Mouse (Mus musculus) lung, postnatal 36 days (tissue): ENCODE results near the gene Gm2a.
A peak's percentile ranks its signal among the peaks of the same experiment; 100 is the strongest.

ENCODE experiments used
- DNase-seq: peaks from one replicate; pipeline ENCODE4 v3.0.0; 2022; ENCODE audit warnings: mixed read lengths

The Gm2a gene

DNA sequence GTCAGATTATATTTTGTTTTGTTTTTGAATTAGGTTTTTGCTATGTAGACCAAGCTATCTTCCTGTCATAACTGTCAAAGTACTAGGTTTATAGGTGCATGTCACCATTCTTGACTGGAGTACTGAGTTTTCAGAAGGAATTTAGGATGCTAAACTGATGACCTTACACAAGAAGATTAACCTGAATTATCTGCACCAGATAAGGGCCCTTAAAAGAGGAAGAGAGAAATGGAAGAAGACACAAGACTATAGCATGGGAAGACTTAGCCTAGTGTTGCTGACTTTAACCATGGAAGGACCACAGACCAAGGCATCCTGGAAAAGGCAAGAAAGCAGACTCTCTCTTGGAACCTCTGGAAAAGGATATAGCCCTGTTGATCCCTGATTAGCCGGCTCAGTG is 35.3 kb downstream of the Gm2a start:
- DNase-seq, result no peak

DNA sequence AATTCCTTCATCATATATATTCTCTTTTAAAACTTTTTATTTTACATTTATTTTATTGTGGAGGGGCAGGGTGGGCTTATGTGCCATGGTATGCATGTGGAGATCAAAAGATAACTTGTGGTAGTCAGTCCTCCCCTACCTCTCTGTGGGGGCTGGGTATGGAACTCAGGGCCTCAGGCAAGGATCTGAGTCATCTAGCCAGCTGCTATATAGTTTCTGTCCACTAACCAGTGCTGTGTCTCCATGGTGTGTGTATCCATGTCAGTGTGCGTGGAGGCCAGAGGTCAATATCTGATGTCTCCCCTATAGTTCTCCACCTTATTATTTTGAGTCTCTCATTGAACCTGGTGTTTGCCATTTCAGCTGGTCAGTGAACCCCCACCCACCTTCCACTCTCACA is 36.5 kb downstream of the Gm2a start:
- no peak for DNase-seq

DNA sequence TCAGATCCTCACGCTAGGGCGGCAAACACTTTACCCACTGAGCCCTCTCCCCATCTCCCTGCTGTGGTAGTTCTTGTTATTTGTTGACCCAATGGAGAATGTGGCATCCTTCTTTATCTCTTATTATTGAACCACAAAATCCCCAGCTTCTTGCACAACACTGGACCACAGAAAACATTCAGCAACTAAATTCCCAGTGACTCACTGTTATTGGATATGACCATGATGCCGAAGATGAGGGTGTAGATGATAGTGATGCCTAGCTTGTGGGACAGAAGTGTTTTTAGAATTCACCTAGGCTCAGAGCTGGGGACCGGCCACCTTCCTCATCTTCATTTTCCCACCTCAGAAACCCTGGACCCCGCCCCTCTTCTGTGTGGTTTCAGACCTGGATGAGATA is 37.0 kb downstream of the Gm2a start:
- no peak for DNase-seq

DNA sequence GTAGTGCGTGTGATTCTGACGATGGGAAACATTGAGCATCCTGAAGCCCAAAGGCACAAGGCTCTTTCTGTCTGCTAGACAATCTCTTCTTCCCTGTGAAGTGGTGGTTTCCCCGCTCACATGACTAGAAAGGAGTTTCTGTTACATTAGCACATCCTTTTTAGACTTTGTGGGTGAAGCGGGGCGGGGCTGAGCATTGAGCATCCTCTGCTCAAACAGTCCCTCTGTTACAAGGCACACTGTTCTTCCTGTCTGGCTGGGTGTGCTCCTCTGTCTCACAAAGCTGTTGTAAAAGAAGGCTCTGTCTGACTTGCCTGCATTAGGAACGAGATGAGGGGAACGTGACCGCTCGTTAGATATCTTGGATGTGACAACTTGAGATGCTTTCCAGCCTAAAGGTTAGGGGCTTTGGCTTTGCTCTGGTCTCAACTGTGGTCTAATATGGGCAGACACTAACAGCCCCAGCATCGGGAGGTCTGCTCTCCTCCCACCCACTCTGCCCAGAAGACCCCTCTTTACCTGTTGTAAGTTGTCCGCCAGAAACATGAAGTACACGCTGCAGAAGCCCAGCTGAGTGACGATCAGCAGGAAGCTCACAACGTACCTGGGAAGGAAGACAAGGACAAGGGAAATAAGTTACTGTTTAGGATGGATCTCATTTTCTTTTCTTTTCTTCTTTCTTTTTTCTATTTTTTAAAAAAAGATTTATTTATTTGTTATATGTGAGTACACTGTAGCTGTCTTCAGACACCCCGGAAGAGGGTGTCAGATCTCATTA is 39.0 kb downstream of the Gm2a start:
- peak; percentile 74 for DNase-seq

DNA sequence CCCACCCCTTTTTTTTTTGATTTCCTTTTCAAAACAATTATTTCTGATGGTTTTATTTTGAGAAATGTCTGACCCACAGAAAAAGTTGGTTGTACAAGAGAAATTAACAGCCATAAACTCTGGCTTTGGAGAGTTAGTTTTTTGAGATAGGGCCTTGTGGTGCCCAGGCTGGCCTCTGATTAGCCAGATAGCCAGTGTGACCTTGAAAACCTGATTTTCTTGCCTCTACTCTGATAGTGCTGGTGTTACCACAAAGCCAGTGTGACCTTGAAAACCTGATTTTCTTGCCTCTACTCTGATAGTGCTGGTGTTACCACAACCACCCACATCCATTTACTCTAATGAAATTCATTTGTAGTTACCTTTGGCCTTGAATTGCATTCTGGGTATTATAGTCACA is 39.7 kb downstream of the Gm2a start:
- no peak for DNase-seq

DNA sequence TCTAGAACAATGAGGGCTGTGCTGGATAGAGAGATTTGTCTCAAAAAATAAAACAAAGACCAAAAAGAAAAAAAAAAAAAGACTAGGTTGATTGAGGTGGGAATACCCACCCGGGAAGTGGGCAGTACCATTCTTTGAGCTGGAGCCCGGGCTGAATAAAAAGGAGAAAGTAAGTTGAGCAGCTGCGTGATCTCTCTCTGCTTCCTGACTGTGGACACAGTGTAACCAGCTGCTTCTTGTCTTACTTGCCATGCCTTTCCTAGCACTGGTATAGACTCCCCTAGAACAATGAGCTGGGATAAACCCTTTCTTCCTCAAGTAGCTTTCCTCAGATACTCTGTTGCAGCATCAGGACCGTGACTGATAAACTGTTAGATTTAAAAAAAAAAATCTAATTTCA is 43.6 kb downstream of the Gm2a start:
- DNase-seq, result no peak

DNA sequence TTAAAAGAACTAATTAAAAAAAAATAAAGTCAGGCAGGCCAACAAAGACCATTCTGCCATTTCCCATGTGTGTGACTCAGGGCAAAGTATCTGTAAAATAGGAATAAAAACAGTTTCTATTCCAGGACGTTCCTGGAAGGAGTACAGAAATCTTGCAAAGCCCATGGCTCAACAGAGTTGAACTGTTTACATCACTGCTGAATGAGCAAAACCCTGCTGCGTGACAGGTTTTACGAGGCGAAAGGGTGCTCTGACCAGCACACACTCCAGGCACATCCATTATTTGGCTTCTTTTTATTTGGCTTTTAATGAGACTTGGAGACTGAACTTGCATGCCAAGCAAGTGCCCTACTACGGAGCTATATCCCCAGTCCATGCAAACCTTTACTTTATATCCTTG is 46.1 kb downstream of the Gm2a start:
- no peak for DNase-seq

DNA sequence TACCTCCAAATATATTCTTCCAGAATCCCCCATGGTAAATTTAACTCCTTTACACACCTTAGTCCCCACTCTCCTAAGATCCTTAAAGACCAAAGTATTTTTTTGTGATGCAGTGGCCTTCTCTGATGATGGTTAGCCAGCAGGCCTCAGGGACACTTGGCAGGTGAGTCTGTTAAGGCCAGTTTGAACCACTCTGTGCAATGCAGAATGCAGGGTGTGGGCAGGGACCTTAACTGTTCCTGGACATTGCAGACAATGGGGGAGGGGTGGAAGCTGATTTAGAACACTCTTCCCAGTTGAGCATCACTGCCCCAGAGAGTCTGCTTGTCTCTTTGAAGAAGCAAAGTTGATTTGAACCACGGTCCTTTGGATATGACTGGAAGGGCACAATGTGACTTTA is 48.9 kb downstream of the Gm2a start:
- DNase-seq, result no peak

DNA sequence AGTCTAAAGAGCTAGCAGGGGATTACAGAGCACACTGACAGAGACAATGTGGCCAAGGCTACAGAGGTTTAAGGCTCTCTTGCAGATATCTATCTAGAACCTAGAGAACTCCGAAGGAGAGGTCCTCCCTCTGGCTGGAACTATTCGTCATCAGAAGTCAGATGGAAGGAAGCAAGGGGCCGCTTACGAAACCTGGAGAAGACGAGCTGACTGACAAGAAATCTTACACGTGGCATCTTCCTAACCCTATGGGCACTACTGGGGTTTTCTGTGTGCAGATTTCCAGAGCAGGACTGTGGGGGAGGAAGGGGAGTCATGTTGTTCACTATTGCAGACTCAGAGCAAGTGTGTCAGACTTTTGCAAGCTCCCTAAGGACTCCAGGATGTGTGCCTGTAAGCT is 49.5 kb downstream of the Gm2a start:
- peak; percentile 32 for DNase-seq

DNA sequence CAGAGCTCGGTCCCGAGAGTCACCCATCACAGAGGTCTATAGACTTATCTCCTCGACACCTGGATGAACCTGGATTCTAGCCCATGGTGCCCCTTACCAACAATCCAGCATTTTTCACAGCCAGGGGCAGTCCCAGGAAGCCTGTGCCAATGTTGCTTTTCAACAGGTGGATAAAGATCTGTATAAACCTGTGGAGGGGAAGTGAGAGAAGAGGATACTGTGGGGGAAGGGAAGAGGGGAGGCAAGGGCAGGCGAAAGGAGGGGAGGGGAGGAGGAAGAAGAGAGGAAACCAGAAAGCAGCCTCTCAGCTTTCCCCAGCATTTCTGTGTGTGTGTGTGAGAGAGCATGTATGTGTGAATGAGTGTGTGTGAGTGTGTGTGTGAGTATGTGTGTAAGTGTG is 50.5 kb downstream of the Gm2a start:
- peak; percentile 10 for DNase-seq

DNA sequence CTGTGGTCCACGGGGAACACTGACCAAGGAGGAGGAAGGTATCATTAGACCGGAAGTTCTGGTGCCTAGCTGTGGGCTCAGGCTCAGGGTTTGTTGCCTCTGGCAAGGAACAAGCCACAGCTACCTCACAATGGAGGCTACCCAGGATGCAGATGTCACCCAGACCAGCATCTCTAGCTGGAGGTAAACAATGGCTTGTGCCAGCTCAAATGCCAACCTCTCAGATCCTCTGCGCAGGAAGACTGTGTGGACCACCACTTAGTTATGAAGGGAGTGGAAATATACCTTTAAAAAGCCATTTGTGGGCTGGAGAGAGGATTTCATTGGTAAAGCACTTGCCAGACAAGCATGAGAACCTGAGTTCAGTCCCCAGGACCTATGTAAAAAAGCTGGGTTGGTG is 53.7 kb downstream of the Gm2a start, which contains the start of gene Slc36a3:
Slc36a3 (minus strand) TSS at position 101 of the 400 bp plus-strand sequence.
- no peak for DNase-seq

DNA sequence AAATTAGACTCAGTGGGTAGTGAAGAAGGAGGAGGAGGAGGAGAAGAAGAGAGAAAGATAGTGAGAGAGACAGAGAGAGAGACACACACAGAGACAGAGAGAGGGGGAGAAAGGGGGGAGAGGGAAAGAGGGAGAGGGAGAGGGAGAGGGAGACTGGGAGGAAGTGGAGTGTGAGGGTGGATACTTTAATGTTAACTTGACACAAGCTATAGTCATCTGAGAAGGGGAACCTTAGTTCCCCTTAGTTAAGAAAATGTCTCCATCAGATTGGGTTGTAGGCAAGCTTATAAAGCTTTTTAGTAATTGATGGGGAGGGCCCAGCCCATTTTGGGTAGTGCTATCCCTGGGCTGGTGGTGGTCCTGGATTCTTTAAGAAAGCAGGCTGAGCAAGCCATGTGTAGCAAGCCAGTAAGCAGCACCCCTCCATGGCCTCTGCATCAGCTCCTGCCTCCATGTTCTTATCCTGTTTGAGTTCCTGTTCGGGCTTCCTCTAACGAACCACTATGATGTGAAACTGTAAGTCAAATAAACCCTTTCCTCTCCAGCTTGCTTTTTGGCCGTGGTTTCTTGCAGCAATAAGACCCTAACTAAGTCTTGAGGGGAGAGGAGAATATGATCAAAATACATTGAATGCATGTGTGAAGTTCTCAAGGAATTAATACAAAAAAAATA is 56.6 kb downstream of the Gm2a start:
- peak; percentile 10 for DNase-seq

DNA sequence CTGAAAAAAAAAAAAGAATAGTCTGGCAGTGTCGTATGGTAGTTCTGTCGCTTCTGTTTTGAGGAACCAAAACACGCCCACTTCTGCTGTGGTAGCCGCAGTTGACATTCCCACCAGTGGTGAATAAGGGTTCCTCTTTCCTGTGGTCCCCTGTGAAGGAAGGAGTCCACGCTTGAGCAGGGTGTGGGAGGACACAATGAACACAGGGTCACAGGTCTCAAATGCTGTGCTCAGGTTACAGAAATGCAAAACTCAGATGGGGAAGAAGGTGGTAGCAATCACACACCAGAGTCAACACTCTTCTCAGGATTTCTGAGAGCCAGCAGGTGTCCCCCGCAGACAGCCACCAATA is 57.1 kb downstream of the Gm2a start:
- peak; percentile 78 for DNase-seq

DNA sequence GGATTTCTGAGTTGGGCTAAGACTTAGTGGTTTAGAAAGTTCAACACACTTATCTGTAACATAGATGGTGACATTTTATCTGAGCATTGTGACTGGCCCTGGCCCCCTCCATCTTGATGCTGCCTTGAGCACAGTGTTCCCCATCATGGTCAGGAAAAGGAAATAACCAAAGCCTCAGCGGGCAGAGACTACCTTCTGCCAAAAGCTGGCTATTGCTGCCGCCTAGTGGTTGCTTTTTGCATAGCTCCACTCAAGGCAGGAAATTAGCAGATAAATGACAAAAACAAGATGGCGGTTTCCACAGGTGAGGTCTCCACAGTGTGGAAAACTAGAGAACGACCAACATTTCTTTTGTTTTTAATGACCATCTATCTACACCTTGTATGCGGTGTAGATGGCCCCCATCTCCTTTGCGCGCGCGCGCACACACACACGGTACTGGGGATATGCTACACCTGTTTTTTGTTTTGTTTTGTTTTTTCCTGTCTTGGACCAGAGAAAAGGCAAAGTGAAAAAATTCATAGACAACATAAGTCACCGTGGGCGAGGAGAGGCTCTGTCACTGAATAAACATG is 61.0 kb downstream of the Gm2a start:
- peak; percentile 93 for DNase-seq
